Mouse (Mus musculus) liver, adult 2 months (tissue): ENCODE measurements at regions not wholly inside any gene's neighbourhood (a gene's known extent, or its start where the extent isn't known, plus 50 kb on each side); places are given as distances from the start of the nearest gene placed in this dataset.

Experiments used
- CTCF ChIP-seq: fragments of 200-500 bp; IDR thresholded peaks from 2 replicates; pipeline ENCODE4 v1.5.1; 2011; ENCODE audit warnings: low read depth, low read length, control low read depth
- POLR2A ChIP-seq: fragments of 200-500 bp; IDR thresholded peaks from 2 replicates; pipeline ENCODE4 v1.6.1; 2011; ENCODE audit warnings: low read length, control low read depth; ENCODE audit not compliant: insufficient read depth; ENCODE audit errors: extremely low read depth

DNA sequence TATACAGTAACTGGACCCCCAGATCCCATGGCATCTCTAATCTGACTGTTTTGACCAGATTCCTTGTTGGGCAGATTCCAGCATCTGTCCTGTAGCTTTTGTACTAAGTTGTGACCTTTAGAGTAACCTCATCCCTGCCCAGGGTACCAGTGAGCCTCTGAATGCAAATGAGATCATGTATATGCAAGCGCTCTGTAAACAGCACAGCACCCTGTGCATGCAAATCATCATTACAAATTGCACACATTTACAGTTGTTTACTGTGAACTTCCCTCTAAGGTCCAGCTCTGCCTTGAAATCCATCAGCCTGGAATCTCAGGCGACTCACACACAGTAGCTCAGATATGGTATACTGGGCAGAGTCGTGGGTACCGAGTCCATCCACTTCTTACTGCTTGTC lies 258.6 kb upstream of the Dusp10 start:
- TF ChIP-seq POLR2A (no peak), CTCF (no peak)
